Mouse (Mus musculus): ENCODE results near the gene Trim30b. TPM values are rescaled to one million over a fixed set of nuclear protein-coding genes. Genes with fewer than 3 reads are reported as not detected.
"Not testable (repeated sequence)": the region's sequence is repeated elsewhere in the genome, so short reads cannot be mapped to it uniquely, and the experiment has no call there.

Trim30b gene
- 1 to 10 TPM in 1 of 3 experiments, under 1 TPM in 2; 0.35 to 1.1 (median 0.69) TPM for polyA plus RNA-seq (2017; shearing (Covaris generic))

DNA sequence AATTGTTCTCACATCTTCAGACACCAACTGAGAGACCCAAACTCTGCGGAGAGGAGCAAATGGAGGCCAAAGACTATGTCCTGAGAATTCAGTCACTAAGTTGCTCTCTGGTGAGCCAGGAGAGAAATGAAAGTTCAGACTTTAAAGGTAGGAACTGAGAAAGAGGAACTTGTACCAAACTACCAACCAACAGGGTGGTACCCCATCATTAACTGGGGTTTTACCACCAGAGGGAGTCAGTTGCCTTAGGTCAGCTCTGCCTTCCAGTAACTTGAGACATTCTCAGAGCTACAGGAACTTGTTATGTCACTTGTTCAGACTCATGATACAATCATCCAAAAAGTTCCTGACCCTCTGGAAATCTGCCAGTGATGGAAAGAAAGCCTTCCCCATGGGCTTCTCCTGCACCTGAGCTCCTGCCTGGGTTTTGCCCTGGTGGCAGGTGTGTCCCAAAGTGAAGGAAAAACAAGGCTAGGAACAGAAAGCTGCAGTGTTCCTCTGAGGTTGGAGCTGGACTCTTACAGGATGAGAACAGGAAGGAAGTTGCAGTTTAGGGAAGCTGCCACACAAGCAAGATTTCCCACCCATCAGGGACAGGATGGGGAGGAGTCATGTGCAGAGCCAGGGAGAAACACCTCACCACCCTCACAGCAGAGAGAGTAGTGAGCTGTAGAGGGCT, at the start of gene Trim30b:
TSS of gene Trim30b (minus strand) at position 149 of the 679 bp plus-strand sequence.
- ATAC-seq, result peak; percentile 80

DNA sequence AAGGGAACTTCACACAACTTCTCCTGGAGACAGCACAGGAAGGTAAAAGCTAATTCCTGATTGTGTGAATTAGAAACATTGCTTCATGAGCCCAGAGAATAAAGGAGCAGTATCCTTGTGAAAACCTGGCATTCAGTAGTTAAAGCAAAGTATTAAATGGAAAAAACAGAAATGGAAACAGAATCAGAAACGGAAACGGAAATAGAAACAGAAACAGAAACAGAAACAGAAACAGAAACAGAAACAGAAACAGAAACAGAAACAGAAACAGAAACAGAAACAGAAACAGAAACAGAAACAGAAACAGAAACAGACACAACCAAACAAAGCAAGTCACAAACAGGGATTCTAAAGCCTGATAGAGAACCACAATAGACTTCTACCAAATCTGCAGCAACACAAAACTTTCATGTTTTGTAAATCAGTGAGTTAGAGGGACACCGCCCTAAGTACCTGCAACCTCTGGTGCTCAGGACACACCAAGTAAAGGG, 34.8 kb upstream of the Trim30b start:
- ATAC-seq, result no peak

DNA sequence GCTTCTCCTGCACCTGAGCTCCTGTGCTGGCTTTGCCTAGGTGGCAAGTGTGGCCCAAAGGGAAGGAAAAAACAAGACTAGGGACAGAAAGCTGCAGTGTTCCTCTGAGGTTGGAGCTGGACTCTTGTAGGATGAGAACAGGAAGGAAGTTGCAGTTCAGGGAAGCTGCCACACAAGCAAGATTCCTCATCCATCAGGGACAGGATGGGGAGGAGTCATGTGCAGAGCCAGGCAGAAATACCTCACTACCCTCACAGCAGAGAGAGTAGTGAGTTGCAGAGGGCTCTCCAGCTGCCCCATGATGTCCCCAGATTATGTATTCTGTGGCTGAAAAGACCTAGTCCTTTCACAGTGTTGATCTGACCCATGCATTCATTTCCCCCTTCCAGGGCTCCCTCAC, 31.5 kb upstream of the Trim30b start:
- ATAC-seq, result peak; percentile 30

DNA sequence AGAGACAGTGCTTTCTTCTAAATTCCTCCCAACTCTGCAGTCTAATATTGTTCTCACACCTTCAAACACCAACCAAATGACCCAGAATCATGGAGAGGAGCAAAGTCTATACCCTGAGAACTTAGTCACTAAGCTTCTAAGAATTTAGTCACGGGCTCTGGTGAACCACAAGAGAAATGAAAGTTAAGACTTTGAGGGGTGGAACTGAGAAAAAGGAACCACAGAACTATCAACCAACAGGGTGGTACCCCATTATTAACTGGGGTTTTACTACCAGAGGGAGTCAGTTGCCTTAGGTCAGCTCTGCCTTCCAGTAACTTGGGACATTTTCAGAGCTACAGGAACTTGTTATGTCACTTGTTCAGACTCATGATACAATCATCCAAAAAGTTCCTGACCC, 31.0 kb upstream of the Trim30b start, which contains the start of gene Trim30c:
TSS of gene Trim30c (minus strand) at position 140 of the 400 bp plus-strand sequence.
- peak; percentile 69 for ATAC-seq

DNA sequence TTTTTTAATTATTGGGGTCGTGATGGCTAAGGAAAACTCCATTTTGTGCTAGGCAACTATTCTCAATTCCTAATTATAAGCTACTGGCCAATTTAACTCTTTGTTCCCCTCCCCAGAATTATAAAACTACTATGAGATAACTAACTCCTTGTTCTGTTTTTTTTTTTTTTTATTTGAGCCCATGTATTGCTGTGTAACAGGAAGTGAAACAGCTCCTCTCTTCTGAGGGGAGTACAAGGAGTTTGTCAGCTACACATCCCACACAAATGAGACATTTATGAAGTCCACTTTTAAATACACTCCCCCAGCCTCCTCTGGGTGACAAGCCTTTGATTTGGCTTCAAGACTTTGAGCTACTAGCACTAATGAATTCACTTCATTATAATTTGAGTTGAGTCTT, 28.8 kb upstream of the Trim30b start:
- no peak for ATAC-seq

DNA sequence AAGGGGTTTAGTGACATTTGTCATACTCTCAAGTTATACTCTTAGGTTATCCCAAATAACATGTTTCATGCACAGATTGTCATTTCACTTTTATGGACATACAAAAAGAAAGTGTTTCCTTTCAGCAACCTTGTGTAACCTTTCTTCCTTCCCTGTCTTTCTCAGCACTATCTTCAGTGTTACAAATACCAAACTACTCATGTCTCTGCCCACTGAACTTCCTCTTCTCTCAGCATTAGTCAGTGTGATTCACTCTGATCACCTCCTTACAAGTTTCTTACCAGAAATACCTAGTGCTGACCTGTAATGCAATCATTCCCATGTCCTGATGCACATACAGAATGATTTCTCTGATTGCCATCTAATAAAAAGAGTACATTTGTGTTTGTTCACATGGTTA, 3.3 kb downstream of the Trim30b start:
- ATAC-seq, result no peak

DNA sequence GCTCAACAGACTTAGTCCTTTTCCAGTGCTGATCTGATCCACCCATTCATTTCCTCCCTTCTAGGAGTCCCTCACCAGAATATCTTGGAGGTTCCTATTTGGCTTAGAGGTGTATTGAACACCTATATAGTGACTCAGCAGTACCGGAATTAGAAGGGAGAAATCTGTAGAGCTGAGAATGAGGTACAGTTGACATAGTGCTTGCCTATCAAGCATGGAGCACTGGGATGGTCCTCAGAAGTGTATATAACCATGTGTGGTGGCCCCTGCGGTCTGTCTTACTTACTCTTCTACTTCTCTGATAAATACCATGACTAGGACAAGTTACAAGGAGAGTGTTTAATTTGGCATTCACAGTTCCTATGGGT, 16.1 kb downstream of the Trim30b start:
- ATAC-seq, result peak; percentile 19

DNA sequence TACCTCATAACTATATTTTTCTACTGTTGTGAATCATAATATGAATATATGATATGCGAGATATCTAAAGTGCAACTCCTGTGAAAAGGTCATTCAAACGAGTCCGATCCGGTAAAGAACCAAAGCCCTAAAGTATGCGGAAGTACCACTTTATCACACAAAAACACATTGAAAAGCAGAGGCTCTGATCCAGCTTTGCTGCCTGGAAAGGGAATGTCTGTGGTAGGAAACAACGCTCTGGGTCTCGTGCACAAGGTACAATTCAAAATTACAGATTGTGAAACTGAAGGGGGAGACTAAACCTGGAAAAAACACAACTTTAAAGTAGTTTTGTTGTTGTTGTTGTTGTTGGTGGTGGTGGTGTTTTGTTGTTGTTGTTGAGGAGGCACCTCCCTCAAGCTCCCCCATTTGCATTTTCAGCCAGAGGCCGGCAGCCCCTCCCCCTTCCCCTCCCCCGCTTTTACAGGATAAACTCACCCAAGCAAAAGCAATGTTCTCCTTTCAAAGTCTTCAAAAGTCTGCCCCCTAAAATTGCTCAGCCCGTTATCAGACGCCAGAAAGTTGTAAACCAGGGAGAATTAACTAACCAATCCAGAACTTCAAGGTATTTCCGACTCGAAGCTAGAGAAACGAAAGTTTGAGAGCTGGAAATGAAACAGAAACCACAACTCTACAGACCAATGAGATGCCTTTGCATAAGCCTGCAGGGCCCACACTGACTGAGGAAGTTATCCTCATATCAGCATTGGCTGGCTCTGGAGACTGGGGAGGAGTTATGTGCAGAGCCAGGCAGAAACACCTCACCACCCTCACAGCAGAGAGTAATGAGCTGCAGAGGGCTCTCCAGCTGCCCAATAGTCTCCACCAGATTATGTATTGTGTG, 16.7 kb downstream of the Trim30b start, which contains the start of gene Trim12c:
TSS of gene Trim12c (minus strand) at position 646 of the 883 bp plus-strand sequence.
- peak; percentile 100 for ATAC-seq

DNA sequence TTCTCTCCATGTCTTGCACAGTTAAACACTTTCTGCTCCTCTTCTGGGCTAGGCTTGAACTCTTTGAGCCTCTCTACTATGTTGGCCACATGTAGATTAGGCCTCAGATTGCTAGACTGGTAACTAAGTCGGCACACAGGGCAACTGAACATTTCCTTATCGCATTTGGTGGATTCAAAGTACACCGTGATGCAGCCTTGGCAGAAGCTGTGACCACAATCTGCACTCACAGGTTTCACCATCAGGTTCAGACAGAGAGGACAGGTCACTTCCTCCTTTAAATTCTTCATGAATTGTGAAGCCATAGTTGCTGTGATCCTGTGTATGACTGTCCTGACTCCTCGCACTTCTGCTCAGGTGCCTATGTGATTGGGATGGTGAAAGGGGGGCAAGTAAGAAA, 21.6 kb downstream of the Trim30b start:
- not testable (repeated sequence) for ATAC-seq

DNA sequence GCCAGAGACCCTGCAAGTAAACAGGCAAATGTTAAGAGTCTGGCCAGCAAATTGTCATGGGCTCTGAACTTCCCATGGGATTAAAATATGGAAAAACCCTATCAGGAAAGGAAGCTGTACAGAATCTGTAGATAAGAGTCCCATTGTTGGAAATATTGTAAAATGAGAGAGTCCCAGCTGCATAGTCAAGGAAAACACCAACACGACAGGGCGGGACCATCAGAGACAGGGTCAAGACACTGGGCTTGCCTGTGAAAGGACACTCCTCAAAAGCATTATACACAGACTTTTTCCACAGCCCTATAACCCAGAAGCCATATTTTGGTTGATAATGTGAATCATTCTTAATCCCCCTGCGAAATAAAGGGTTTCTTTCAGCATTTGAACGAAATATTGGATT, 28.9 kb downstream of the Trim30b start:
- ATAC-seq, result not testable (repeated sequence)

DNA sequence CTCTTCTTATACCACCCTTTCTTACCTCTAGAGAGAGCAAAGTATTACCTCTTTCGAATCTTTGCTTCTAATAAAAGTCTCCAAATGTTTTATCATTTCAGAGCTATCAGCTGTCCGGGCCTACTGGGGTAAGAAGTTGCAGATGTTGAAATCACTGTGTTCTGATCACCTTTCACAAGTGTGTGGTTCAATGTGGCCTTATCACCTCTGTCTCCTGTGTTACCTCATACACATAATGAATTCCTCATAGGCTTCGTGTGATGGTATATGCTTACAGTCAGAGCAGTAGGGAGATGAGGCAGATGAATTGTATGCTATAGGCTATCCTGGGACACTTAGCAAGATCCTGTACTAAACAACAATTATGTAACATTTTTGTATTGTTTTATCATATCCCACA, 34.1 kb downstream of the Trim30b start:
- ATAC-seq, result not testable (repeated sequence)

DNA sequence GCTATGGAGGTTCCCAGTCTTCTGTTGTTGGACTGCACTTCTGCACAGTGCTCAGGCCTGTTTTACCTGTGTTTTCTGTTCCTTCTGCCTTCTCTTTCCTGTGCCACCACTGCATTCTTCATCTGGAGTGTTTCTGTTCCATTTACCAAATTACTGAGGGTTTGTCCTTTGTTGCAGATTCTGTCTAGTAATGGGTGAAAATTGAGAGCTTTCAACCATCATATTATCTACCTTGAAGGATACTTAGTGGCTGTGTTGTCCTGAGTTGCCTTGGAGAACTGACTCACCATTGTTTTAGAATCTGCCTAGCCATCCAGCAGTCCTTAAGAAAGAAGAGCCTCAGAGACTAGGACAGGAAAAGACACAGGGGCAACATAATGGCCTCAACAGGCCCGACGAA, 40.5 kb downstream of the Trim30b start, which contains the start of gene Trim34b:
TSS of gene Trim34b (plus strand) at position 301 of the 400 bp plus-strand sequence.
- not testable (repeated sequence) for ATAC-seq

DNA sequence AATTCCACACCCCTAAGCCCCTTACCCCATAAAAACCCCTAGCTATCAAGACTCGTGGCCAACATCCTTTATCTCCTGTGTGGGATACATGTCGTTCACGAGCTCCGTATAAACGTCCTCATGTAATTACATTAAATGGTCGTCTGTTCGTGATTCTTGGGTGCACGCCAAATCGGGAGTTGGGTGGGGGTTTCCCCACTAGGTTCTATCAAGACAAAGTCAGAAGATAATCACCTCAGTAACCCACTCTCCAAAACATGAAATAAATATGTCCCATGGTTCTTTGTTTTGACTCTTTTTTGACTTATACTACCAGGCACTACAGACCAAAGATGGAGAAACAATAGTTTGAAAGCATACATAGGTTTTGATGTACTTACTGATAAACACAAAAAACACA, 47.7 kb downstream of the Trim30b start:
- peak; percentile 50 for ATAC-seq

DNA sequence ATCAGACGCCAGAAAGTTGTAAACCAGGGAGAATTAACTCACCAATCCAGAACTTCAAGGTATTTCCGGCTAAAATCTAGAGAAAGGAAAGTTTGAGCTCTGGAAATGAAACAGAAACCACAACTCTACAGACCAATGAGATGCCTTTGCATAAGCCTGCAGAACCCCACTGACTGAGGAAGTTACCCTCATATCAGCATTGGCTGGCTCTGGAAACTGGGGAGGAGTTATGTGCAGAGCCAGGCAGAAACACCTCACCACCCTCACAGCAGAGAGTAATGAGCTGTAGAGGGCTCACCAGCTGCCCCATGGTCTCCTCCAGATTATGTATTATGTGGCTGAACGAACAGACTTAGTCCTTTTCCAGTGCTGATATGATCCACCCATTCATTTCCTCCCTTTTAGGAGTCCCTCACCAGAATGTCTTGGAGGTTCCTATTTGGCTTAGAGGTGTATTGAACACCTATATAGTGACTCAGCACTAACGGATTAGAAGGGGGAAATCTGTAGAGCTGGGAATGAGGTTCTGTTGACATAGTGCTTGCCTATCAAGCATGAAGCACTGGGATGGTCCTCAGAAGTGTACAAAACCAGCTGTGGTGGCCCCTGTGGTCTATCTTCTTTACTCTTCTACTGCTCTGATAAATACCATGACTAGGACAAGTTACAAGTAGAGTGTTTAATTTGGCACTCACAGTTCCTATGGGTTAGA, 54.2 kb downstream of the Trim30b start, which contains the start of gene Trim12a:
TSS of gene Trim12a (minus strand) at position 98 of the 712 bp plus-strand sequence.
- ATAC-seq, result peak; percentile 93

DNA sequence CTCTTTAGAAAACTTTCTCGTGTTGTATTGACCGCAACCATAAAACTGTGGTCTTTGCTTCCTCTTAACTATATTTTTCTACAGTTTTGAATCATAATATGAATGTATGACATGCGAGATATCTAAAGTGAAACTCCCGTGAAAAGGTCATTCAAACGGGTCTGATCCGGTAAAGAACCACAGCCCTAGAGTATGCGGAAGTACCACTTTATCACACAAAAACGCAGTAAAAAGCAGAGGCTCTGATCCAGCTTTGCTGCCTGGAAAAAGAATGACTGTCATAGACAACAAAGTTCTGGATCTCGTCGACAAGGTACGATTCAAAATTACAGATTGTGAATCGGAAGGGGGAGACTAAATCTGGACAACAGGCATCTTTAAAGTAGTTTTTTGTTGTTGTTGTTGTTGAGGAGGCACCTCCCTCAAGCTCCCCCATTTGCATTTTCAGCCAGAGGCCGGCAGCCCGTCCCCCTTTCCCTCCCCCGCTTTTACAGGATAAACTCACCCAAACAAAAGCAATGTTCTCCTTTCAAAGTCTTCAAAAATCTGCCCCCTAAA, 54.8 kb downstream of the Trim30b start:
- ATAC-seq, result peak; percentile 59

Other genes with a start within 250 kb of the Trim30b start
- not detected for gene Ubqln5, start 240.1 kb downstream of the Trim30b start, polyA plus RNA-seq (2017; shearing (Covaris generic))
- not detected for gene Olfr643, start 232.5 kb downstream of the Trim30b start, polyA plus RNA-seq (2017; shearing (Covaris generic))
- not detected for gene Ubqln3, start 226.6 kb downstream of the Trim30b start, polyA plus RNA-seq (2017; shearing (Covaris generic))
- gene Ubqlnl, start 219.3 kb downstream of the Trim30b start, polyA plus RNA-seq (2017; shearing (Covaris generic)), result not detected
- gene Olfm5, start 205.1 kb downstream of the Trim30b start, polyA plus RNA-seq (2017; shearing (Covaris generic)), result not detected
- gene Olfr648, start 186.5 kb downstream of the Trim30b start, polyA plus RNA-seq (2017; shearing (Covaris generic)), result under 1 TPM; 0.20 to 0.50 (median 0.25) TPM
- gene Olfr649, start 173.9 kb downstream of the Trim30b start, polyA plus RNA-seq (2017; shearing (Covaris generic)), result not detected
- 1 to 10 TPM in 2 of 3 experiments, not detected in 1; 1.4 to 2.2 TPM for gene Trim6, start 151.1 kb downstream of the Trim30b start, polyA plus RNA-seq (2017; shearing (Covaris generic))
- gene Trim34a, start 125.4 kb downstream of the Trim30b start, polyA plus RNA-seq (2017; shearing (Covaris generic)), result 10 to 100 TPM; 50.1 to 60.0 (median 60.0) TPM
- 10 to 100 TPM; 24.5 to 43.4 (median 41.7) TPM for gene Trim5, start 81.8 kb downstream of the Trim30b start, polyA plus RNA-seq (2017; shearing (Covaris generic))
- 100 to 1,000 TPM; 110 to 206 (median 165) TPM for gene Trim12a, start 54.4 kb downstream of the Trim30b start, polyA plus RNA-seq (2017; shearing (Covaris generic))
- gene Trim34b, start 40.4 kb downstream of the Trim30b start, polyA plus RNA-seq (2017; shearing (Covaris generic)), result 1 to 10 TPM in 2 of 3 experiments, under 1 TPM in 1; 0.57 to 2.0 (median 1.7) TPM
- 10 to 100 TPM; 14.6 to 21.1 (median 15.5) TPM for gene Trim12c, start 16.5 kb downstream of the Trim30b start, polyA plus RNA-seq (2017; shearing (Covaris generic))
- gene Trim30c, start 31.0 kb upstream of the Trim30b start, polyA plus RNA-seq (2017; shearing (Covaris generic)), result under 1 TPM; 0.21 to 0.33 (median 0.32) TPM
- gene Trim30a, start 95.3 kb upstream of the Trim30b start, polyA plus RNA-seq (2017; shearing (Covaris generic)), result 10 to 100 TPM; 72.9 to 76.3 (median 75.4) TPM
- 10 to 100 TPM; 24.8 to 39.3 (median 34.8) TPM for gene Trim30d, start 138.0 kb upstream of the Trim30b start, polyA plus RNA-seq (2017; shearing (Covaris generic))
- not detected for gene Olfr651, start 180.2 kb upstream of the Trim30b start, polyA plus RNA-seq (2017; shearing (Covaris generic))
- gene Olfr652, start 191.0 kb upstream of the Trim30b start, polyA plus RNA-seq (2017; shearing (Covaris generic)), result under 1 TPM in 1 of 3 experiments, not detected in 2; 0.13 TPM
- not detected for gene Olfr653, start 207.4 kb upstream of the Trim30b start, polyA plus RNA-seq (2017; shearing (Covaris generic))
- gene Olfr654, start 217.1 kb upstream of the Trim30b start, polyA plus RNA-seq (2017; shearing (Covaris generic)), result not detected
- not detected for gene Olfr655, start 231.9 kb upstream of the Trim30b start, polyA plus RNA-seq (2017; shearing (Covaris generic))
- gene Olfr656, start 244.1 kb upstream of the Trim30b start, polyA plus RNA-seq (2017; shearing (Covaris generic)), result not detected